Mouse (Mus musculus): ENCODE measurements around the gene Pabpc4. TPM values are rescaled to one million over a fixed set of nuclear protein-coding genes. Genes with fewer than 3 reads are reported as not detected.
A peak's percentile ranks its signal among the peaks of the same experiment; 100 is the strongest.
"Not testable (repeated sequence)": the region's sequence is repeated elsewhere in the genome, so short reads cannot be mapped to it uniquely, and the experiment has no call there.

Pabpc4 gene
- total and polyA plus RNA-seq, 3 experiments: 394 to 684 TPM; not detected in 1

DNA sequence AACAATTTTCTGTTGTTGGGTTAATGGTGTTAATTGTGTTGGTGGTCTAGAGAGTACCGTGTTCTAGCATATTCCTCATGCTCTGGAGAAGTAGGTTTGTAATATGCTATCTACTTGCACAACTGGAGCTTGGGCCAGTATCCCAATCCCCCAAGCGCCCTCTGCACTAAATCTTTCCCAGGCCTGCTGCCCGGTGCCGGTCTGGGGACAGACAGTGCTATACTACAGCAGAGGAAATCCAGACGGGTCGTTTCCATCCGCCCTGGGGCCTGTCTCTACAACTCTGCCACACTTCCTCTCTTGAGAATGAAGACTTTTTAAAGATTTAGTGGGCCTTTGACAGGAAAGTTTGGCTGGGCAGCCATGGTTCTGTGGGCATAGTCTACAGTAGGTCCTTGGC is 30.8 kb downstream of the Pabpc4 start:
- Histone ChIP-seq H3K9me3 (replicated peaks; ENCODE audit: insufficient read depth, low read length) (no peaks in the 10 kb centered on the region), H3K4me1 (ENCODE audit: control insufficient read depth in 1 of 2, insufficient read depth in 2 of 2, low read length in 2 of 2) (no peaks in the 10 kb centered on the region), H3K27ac (ENCODE audit: control insufficient read depth, low read depth, low read length) (no peak overlapping the region), H3K4me3 (ENCODE audit: control insufficient read depth in 1 of 2, insufficient read depth in 1 of 2, low read depth in 2 of 2, low read length in 2 of 2) (no peak overlapping the region), H3K36me3 (ENCODE audit: control insufficient read depth in 1 of 2, insufficient read depth in 2 of 2, low read length in 2 of 2) (peaks cover 6 to 57% of the 10 kb centered on the region in 2 experiments; a peak in 3 of 4 replicates), H3K27me3 (ENCODE audit: control insufficient read depth in 1 of 2, insufficient read depth in 2 of 2, low read length in 2 of 2) (no peaks in the 10 kb centered on the region), H3K79me2 (ENCODE audit: control insufficient read depth, insufficient read depth, low read length, poor library complexity) (peaks cover 13% of the 10 kb centered on the region), H3K9ac (ENCODE audit: control insufficient read depth, low read depth, low read length, poor library complexity, severe bottlenecking) (no peak overlapping the region)
- no peak for DNase-seq (ENCODE audit: low read depth, low spot score)
- TF ChIP-seq USF2 (IDR thresholded peaks at IDR 0.05; ENCODE audit: borderline replicate concordance in 1 of 2, insufficient read depth in 1 of 2, low read depth in 1 of 2, low read length in 2 of 2) (no peak), MAX (IDR thresholded peaks at IDR 0.05; ENCODE audit: low read length) (no peak), TBP (IDR thresholded peaks at IDR 0.05; ENCODE audit: low read depth, low read length) (no peak), CTCF (IDR thresholded peaks at IDR 0.05 in 2 of 3, conservative IDR thresholded peaks at IDR 0.05 in 1 of 3; ENCODE audit: control insufficient read depth in 1 of 3, insufficient read depth in 1 of 3, low read depth in 2 of 3, low read length in 3 of 3, poor library complexity in 1 of 3, severe bottlenecking in 1 of 3) (no peak), MEF2A (IDR thresholded peaks at IDR 0.05; ENCODE audit: extremely low read depth, insufficient replicate concordance, low read depth, low read length, poor library complexity, severe bottlenecking) (no peak), NELFE (IDR thresholded peaks at IDR 0.05; ENCODE audit: low read depth, low read length) (no peak), NRF1 (IDR thresholded peaks at IDR 0.05; ENCODE audit: insufficient read depth, low read depth, low read length, poor library complexity, severe bottlenecking) (no peak), ZNF384 (IDR thresholded peaks at IDR 0.05; ENCODE audit: low read depth, low read length) (no peak), RAD21 (IDR thresholded peaks at IDR 0.05; ENCODE audit: low read depth, low read length) (no peak), MYC (IDR thresholded peaks at IDR 0.05; ENCODE audit: low read depth, low read length) (no peak), TCF12 (IDR thresholded peaks at IDR 0.05; ENCODE audit: low read depth, low read length) (no peak)

DNA sequence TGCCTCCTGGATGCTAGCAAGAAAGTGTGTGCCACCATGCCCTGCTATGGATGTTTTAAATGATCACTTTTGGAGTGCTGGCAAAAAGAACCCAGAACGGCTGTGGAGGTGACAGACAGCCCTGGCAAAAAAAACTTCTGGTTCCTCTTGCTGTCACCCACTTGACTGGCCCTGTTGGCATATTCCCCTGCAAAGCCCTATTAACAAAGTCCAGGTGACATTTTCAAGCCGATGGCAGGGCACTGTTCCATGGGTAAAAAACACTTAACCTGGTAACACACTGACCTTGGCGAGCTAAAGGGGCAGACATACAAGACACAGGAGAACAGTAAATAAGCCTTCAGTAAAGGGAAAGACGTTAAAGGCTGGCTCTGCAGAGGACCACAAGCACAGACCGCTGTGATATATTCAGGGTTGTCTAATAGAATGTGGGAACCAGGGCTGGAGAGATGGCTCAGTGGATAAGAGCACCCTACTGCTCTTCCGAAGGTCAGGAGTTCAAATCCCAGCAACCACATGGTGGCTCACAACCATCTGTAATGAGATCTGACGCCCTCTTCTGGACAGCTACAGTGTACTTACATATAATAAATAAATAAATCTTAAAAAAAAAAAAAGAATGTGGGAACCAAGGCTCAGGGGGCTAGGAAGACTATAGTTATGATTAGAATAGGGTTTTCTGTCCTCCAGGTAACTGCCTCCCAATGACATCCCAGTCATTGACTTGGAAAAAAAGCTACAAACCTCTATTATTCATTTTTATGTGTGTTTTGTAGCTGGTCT is 31.7 kb downstream of the Pabpc4 start:
- H3K36me3 ChIP-seq (ENCODE audit: control insufficient read depth in 1 of 2, insufficient read depth in 2 of 2, low read length in 2 of 2): peaks cover 0 to 52% of the 10 kb centered on the region in 2 experiments; a peak in 2 of 4 replicates
- peaks cover 6% of the 10 kb centered on the region; the same call in 1 of the 2 replicates for H3K79me2 ChIP-seq (ENCODE audit: control insufficient read depth, insufficient read depth, low read length, poor library complexity)
- H3K27ac ChIP-seq (ENCODE audit: control insufficient read depth, low read depth, low read length): no peak overlapping the region
- H3K4me1 ChIP-seq (ENCODE audit: control insufficient read depth in 1 of 2, insufficient read depth in 2 of 2, low read length in 2 of 2): no peaks in the 10 kb centered on the region
- H3K9ac ChIP-seq (ENCODE audit: control insufficient read depth, low read depth, low read length, poor library complexity, severe bottlenecking): no peak overlapping the region
- no peak overlapping the region for H3K4me3 ChIP-seq (ENCODE audit: control insufficient read depth in 1 of 2, insufficient read depth in 1 of 2, low read depth in 2 of 2, low read length in 2 of 2)
- no peaks in the 10 kb centered on the region for H3K27me3 ChIP-seq (ENCODE audit: control insufficient read depth in 1 of 2, insufficient read depth in 2 of 2, low read length in 2 of 2)
- TF ChIP-seq MAFK (IDR thresholded peaks at IDR 0.05; ENCODE audit: borderline replicate concordance, low read depth, low read length) (no peak), TAL1 (IDR thresholded peaks at IDR 0.05; ENCODE audit: low read length) (no peak), MXI1 (IDR thresholded peaks at IDR 0.05; ENCODE audit: low read depth, low read length) (no peak), POLR2A (IDR thresholded peaks at IDR 0.05; ENCODE audit: control insufficient read depth in 1 of 2, insufficient read depth in 1 of 2, low read depth in 1 of 2, low read length in 2 of 2, poor library complexity in 1 of 2) (no peak), SIN3A (IDR thresholded peaks at IDR 0.05; ENCODE audit: low read length) (no peak), MEF2A (IDR thresholded peaks at IDR 0.05; ENCODE audit: extremely low read depth, insufficient replicate concordance, low read depth, low read length, poor library complexity, severe bottlenecking) (no peak), SMC3 (IDR thresholded peaks at IDR 0.05; ENCODE audit: low read depth, low read length) (no peak), TBP (IDR thresholded peaks at IDR 0.05; ENCODE audit: low read depth, low read length) (0 out of 2 replicates have a peak, but pooled peaks have one; percentile 28), NELFE (IDR thresholded peaks at IDR 0.05; ENCODE audit: low read depth, low read length) (no peak), ZNF384 (IDR thresholded peaks at IDR 0.05; ENCODE audit: low read depth, low read length) (peak; percentile 18; the same call in 1 of the 2 replicates), POLR2AphosphoS2 (IDR thresholded peaks at IDR 0.05; ENCODE audit: low read length) (no peak)
- no peak for DNase-seq (ENCODE audit: low read depth, low spot score)
- H3K9me3 ChIP-seq (replicated peaks; ENCODE audit: insufficient read depth, low read length): no peaks in the 10 kb centered on the region

DNA sequence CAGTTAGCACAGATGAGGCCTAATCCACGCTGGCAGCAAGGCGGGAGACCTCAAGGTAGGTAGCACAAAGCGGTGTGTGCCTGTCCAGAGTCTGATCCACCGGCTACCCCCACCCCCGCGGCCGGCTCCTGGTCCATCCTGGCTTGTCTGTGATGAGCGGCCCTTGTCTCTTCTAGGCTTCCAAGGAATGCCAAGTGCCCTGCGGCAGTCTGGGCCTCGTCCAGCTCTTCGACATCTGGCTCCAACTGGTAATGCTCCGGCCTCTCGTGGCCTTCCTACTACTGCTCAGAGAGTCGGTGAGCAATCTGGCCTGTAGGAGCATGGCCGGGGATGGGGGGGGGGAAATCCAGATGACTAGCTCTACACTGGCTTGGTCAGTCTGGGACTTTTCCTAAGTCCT is 32.9 kb downstream of the Pabpc4 start:
- H3K79me2 ChIP-seq (ENCODE audit: control insufficient read depth, insufficient read depth, low read length, poor library complexity); DNase-seq (ENCODE audit: low read depth, low spot score); H3K27ac ChIP-seq (ENCODE audit: control insufficient read depth, low read depth, low read length); H3K27me3 ChIP-seq (ENCODE audit: control insufficient read depth in 1 of 2, insufficient read depth in 2 of 2, low read length in 2 of 2); H3K4me3 ChIP-seq (ENCODE audit: control insufficient read depth in 1 of 2, insufficient read depth in 1 of 2, low read depth in 2 of 2, low read length in 2 of 2); H3K4me1 ChIP-seq (ENCODE audit: control insufficient read depth in 1 of 2, insufficient read depth in 2 of 2, low read length in 2 of 2); H3K9ac ChIP-seq (ENCODE audit: control insufficient read depth, low read depth, low read length, poor library complexity, severe bottlenecking); H3K9me3 ChIP-seq (replicated peaks; ENCODE audit: insufficient read depth, low read length): not testable (repeated sequence)
- peaks cover 0 to 46% of the 10 kb centered on the region in 2 experiments; a peak in 2 of 4 replicates for H3K36me3 ChIP-seq (ENCODE audit: control insufficient read depth in 1 of 2, insufficient read depth in 2 of 2, low read length in 2 of 2)
